Mouse (Mus musculus) G1E (cell line): Measurements from ENCODE around the gene Hsd11b1. TPM values are rescaled to one million over a fixed set of nuclear protein-coding genes. Genes with fewer than 3 reads are reported as not detected.
A peak's percentile ranks its signal among the peaks of the same experiment; 100 is the strongest.

Experiments
- ATAC-seq: 2 replicates; pipeline ENCODE4 v1.8.0; 2016; ENCODE audit warnings: mild to moderate bottlenecking; ENCODE audit not compliant: insufficient number of reproducible peaks, poor library complexity, low FRiP score, severe bottlenecking; ENCODE audit errors: extremely low read depth
- DNase-seq: peaks from one replicate; pipeline ENCODE4 v3.0.0; 2012; ENCODE audit warnings: low spot score
- H3K27me3 ChIP-seq: 2 replicates; pipeline ENCODE4 v1.6.1; 2012; ENCODE audit warnings: mild to moderate bottlenecking, low read length, inconsistent platforms; ENCODE audit not compliant: insufficient read depth
- H3K36me3 ChIP-seq: replicated peaks from 2 replicates; pipeline ENCODE3; 2012; ENCODE audit warnings: mild to moderate bottlenecking, inconsistent platforms
- H3K4me1 ChIP-seq: 2 replicates; pipeline ENCODE4 v1.6.1; 2012; ENCODE audit warnings: low read depth, low read length, inconsistent platforms, mixed read lengths; ENCODE audit not compliant: insufficient read depth
- H3K4me3 ChIP-seq: 2 replicates; pipeline ENCODE4 v1.5.1; 2012; ENCODE audit warnings: low read depth, mild to moderate bottlenecking, inconsistent platforms, low read length, moderate library complexity, mixed read lengths
- H3K9me3 ChIP-seq: replicated peaks from 2 replicates; pipeline ENCODE4 v1.6.1; 2012; ENCODE audit warnings: inconsistent platforms
- CTCF ChIP-seq: IDR thresholded peaks from 2 replicates; pipeline ENCODE4 v1.5.1; 2012; ENCODE audit warnings: low read depth, low read length, inconsistent platforms, mixed read lengths
- GATA1 ChIP-seq: IDR thresholded peaks from 2 replicates; pipeline ENCODE4 v1.6.1; 2012; ENCODE audit warnings: borderline replicate concordance, low read length, inconsistent platforms, mixed read lengths
- GATA2 ChIP-seq: IDR thresholded peaks from 2 replicates; pipeline ENCODE4 v1.6.1; 2012; ENCODE audit warnings: low read depth, low read length, inconsistent platforms, borderline replicate concordance
- POLR2AphosphoS5 ChIP-seq: IDR thresholded peaks from 2 replicates; pipeline ENCODE4 v1.6.1; 2012; ENCODE audit warnings: low read depth, low read length, inconsistent platforms; ENCODE audit not compliant: insufficient replicate concordance
- TAL1 ChIP-seq: conservative IDR thresholded peaks from 2 replicates; pipeline ENCODE4 v1.6.1; 2012; ENCODE audit warnings: low read depth, low read length, inconsistent platforms, mixed read lengths
- polyA plus RNA-seq: library from polyadenylated mRNA; stranded (reverse); fragments of >175 nt; gene quantifications from 2 replicates; pipeline ENCODE4 v1.2.3, GENCODE M21; 2012
- total RNA-seq, 2 experiments: library from RNA; stranded (forward) in 1 of 2; stranded (reverse) in 1 of 2; fragments of 200-1000 nt in 1 of 2; fragments of >200 nt in 1 of 2; fragmentation: Nextera tagmentation in 1 of 2; gene quantifications; 2 replicates each; pipeline ENCODE4 v1.2.3; 2014 to 2017

Hsd11b1 gene
- total and polyA plus RNA-seq, 3 experiments: 0.27 TPM; not detected in 2

DNA sequence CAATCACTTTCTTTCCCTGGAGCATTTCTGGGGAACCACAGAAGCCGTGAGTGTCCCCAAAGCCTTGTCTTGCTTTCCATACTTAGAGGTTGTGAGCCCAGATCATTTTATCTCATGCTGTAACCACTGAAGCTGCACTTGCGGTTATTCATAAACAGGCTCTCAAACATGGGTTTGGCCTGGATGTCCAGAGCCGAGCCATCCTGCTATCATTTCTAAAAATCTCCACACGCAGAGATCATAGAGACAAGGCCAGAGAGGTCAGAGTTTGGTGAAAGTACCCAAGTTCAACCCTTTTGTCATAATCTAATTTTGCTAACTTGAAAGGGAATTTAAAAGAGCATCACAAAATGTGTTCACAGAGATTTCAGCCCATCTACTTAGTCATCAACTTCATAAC lies 22.4 kb downstream of the Hsd11b1 start:
- no peak for TF ChIP-seq GATA1
- TF ChIP-seq POLR2AphosphoS5: no peak
- TF ChIP-seq TAL1: no peak
- TF ChIP-seq CTCF: no peak
- no peak for TF ChIP-seq GATA2
- ATAC-seq: no peak

DNA sequence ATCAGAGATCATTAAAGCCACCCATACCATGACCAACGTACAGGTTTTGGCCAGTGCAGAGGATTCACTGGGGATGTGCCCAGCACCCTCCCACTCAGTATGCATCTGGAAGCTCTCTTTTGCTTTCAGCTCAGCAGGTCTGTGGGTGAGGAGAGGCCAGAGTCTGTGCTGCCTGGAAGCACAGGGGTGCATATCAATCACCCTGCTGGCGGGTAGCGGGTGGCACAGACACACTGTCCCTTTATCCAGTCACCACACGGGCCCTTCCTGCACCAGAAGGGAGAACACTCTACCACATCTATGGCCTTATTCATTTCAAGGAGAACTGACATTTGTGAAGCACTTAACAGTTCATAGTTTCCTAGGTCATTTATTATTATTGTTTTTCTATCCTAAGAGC lies 25.4 kb downstream of the Hsd11b1 start:
- TF ChIP-seq POLR2AphosphoS5: no peak
- TF ChIP-seq TAL1: no peak
- no peak for TF ChIP-seq CTCF
- TF ChIP-seq GATA1: no peak
- TF ChIP-seq GATA2: no peak
- DNase-seq: no peak
- Histone ChIP-seq H3K4me1 (no peaks in the 10 kb centered on the region), H3K27me3 (no peaks in the 10 kb centered on the region; the same call in 1 of the 2 replicates), H3K4me3 (no peak overlapping the region), H3K9me3 (no peaks in the 10 kb centered on the region), H3K36me3 (no peaks in the 10 kb centered on the region)
- no peak for ATAC-seq

More for the DNA sequence above, 22.4 kb downstream of the Hsd11b1 start:
- no peaks in the 10 kb centered on the region for H3K9me3 ChIP-seq
- no peaks in the 10 kb centered on the region for H3K36me3 ChIP-seq
- H3K4me3 ChIP-seq: no peak overlapping the region
- no peaks in the 10 kb centered on the region; the same call in 1 of the 2 replicates for H3K27me3 ChIP-seq
- no peaks in the 10 kb centered on the region for H3K4me1 ChIP-seq
- no peak for DNase-seq

DNA sequence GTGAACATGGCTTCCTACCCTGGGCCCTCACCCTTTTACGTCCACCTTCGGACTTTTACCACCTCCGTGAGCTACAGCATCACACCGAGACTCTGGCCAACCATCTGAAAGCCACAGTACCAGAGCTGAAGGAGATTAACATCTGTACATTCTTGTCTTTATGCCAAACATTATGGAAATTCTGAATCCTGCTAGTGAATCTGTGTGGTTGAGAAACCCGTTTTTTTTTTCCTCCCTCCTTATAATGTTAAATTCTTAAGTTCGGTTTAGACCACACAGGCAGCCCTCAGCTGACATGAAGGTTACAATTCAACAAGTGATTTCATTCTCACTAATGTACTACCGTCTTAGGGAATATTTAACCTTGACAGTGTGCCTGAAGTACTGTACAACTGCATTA lies 28.9 kb downstream of the Hsd11b1 start:
- H3K4me1 ChIP-seq: 0 out of 2 replicates have a peak, but pooled peaks cover 5% of the 10 kb centered on the region
- no peaks in the 10 kb centered on the region for H3K9me3 ChIP-seq
- no peaks in the 10 kb centered on the region for H3K36me3 ChIP-seq
- TF ChIP-seq CTCF (no peak), TAL1 (no peak), POLR2AphosphoS5 (no peak), GATA2 (no peak), GATA1 (no peak)
- H3K4me3 ChIP-seq: no peak overlapping the region
- DNase-seq: no peak
- 0 out of 2 replicates have a peak, but pooled peaks cover 4% of the 10 kb centered on the region for H3K27me3 ChIP-seq
- ATAC-seq: no peak

DNA sequence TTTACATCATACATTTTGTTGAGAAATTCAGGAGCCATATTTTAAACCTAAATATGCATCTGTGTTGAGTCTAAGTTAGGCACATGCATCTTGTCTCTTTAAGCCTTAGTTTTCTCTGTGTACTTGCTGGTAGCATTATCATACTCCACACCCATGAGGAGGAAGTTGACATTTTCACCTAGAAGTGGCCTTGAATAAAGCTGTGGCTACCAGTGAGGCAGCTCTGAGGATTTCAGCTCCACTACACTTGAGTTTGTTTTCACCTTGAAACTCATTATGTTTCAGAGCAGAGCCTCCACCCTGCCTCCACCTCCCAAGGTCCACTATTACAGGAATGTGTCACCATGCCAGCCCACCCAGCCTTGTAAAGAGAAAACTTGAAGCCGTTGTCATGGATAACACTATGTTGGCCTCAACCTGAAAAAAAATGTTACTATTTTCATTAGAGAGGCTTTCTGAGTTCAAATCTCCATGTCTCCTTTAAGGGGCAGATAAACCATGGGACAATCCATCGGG lies 29.7 kb downstream of the Hsd11b1 start:
- no peaks in the 10 kb centered on the region for H3K9me3 ChIP-seq
- ATAC-seq (no peak), DNase-seq (no peak)
- 0 out of 2 replicates have a peak, but pooled peaks cover 5% of the 10 kb centered on the region for H3K4me1 ChIP-seq
- no peaks in the 10 kb centered on the region for H3K36me3 ChIP-seq
- TF ChIP-seq GATA1: no peak
- TF ChIP-seq CTCF: no peak
- no peak for TF ChIP-seq POLR2AphosphoS5
- no peak for TF ChIP-seq GATA2
- no peak for TF ChIP-seq TAL1
- H3K4me3 ChIP-seq: no peak overlapping the region
- 0 out of 2 replicates have a peak, but pooled peaks cover 4% of the 10 kb centered on the region for H3K27me3 ChIP-seq

DNA sequence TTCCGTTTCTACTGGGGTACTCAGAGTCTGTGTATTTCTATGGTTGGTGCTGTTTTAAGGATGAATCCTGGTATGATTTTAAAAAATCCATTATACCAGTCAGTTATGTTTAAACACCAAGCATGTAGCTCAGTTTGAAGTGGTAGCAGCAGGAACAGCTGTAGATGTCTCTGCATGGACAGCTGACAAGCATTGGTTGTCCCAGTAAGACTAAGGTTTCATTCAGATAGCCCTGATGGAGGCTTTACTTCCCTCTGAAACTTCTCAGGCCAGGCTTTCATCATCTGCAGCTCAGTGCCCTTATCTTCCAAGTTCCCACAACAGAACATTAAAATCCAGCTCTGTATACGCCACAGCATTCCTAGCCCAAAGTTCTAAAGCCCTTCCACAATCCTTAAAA lies 31.1 kb downstream of the Hsd11b1 start:
- DNase-seq (no peak), ATAC-seq (no peak)
- H3K36me3 ChIP-seq: no peaks in the 10 kb centered on the region
- 0 out of 2 replicates have a peak, but pooled peaks cover 5% of the 10 kb centered on the region for H3K4me1 ChIP-seq
- H3K9me3 ChIP-seq: no peaks in the 10 kb centered on the region
- H3K27me3 ChIP-seq: 0 out of 2 replicates have a peak, but pooled peaks cover 4% of the 10 kb centered on the region
- TF ChIP-seq CTCF (no peak), GATA1 (no peak), POLR2AphosphoS5 (no peak), GATA2 (no peak), TAL1 (no peak)
- no peak overlapping the region for H3K4me3 ChIP-seq

DNA sequence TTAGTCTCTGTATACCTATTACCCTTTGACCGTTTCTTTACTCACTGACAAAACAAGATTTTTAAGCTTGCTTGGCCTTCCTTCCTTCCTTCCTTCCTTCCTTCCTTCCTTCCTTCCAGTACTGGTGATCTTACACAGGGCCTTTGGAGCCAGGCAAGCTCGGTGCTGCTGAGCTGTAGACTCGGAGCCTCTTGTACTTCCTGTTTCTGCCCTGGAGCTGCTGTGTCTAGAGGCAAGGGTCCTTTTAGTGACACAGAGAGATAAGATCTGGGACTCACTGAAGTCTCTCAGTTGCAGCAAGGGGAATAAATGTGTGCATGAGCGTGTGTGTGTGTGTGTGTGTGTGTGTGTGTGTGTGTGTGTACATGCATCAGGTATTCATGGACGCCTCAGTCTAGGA lies 32.9 kb downstream of the Hsd11b1 start:
- H3K36me3 ChIP-seq: no peaks in the 10 kb centered on the region
- 0 out of 2 replicates have a peak, but pooled peaks cover 4% of the 10 kb centered on the region for H3K27me3 ChIP-seq
- ATAC-seq (peak; percentile 34; the same call in 1 of the 2 replicates), DNase-seq (no peak)
- no peaks in the 10 kb centered on the region for H3K9me3 ChIP-seq
- 0 out of 2 replicates have a peak, but pooled peaks cover 5% of the 10 kb centered on the region for H3K4me1 ChIP-seq
- no peak overlapping the region for H3K4me3 ChIP-seq
- TF ChIP-seq TAL1 (no peak), GATA1 (no peak), POLR2AphosphoS5 (no peak)

DNA sequence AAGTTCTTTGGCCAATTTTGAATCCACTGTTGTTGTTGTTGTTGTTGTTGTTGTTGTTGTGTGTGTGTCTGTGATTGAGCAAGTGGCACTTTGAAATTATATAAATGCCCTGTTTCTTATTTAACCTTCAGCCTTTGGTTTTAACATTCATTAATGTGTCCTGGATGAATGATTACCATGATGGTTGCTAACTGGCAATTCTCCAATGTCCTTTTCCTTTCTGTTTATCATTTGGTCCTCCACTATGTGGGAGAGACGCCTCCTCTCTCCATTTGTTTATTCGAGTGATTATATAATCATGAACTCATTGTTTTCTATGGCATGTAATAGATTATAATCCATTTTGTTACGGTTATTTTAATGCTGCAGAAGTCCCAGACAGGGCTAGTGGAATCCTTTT lies 33.3 kb downstream of the Hsd11b1 start:
- Histone ChIP-seq H3K4me3 (no peak overlapping the region), H3K4me1 (0 out of 2 replicates have a peak, but pooled peaks cover 5% of the 10 kb centered on the region), H3K9me3 (no peaks in the 10 kb centered on the region), H3K36me3 (no peaks in the 10 kb centered on the region), H3K27me3 (0 out of 2 replicates have a peak, but pooled peaks cover 4% of the 10 kb centered on the region)
- ATAC-seq: no peak
- no peak for DNase-seq
- TF ChIP-seq POLR2AphosphoS5 (no peak), GATA1 (no peak), CTCF (no peak), GATA2 (no peak), TAL1 (no peak)
